Mouse (Mus musculus) lung, embryonic 16.5 days (tissue): ENCODE results near the gene Adck1. TPM values are rescaled to one million over a fixed set of nuclear protein-coding genes. Genes with fewer than 3 reads are reported as not detected.
"Not testable (repeated sequence)": the region's sequence is repeated elsewhere in the genome, so short reads cannot be mapped to it uniquely, and the experiment has no call there.

ENCODE experiments used
- ATAC-seq: fragments of 200-750 bp; cut with Nextera tagmentation; 2 replicates; pipeline ENCODE4 v1.8.0; 2017; ENCODE audit warnings: low read depth, mild to moderate bottlenecking, moderate library complexity
- H3K27ac ChIP-seq: fragments of 300-500 bp; sonication (generic); 2 replicates; pipeline ENCODE4 v1.5.1; 2014; ENCODE audit warnings: mild to moderate bottlenecking, control low read depth, low read length
- H3K27me3 ChIP-seq: fragments of 300-500 bp; sonication (generic); 2 replicates; pipeline ENCODE4 v1.6.1; 2014; ENCODE audit warnings: low read depth, low read length, mixed read lengths; ENCODE audit not compliant: control insufficient read depth, insufficient read depth
- H3K36me3 ChIP-seq: fragments of 300-500 bp; sonication (generic); 2 replicates; pipeline ENCODE4 v1.6.1; 2014; ENCODE audit warnings: low read length; ENCODE audit not compliant: control insufficient read depth, insufficient read depth
- H3K4me1 ChIP-seq: fragments of 300-500 bp; sonication (generic); replicated peaks from 2 replicates; pipeline ENCODE4 v1.6.1; 2014; ENCODE audit warnings: low read length, mixed read lengths; ENCODE audit not compliant: control insufficient read depth, insufficient read depth
- H3K4me2 ChIP-seq: fragments of 300-500 bp; sonication (generic); 2 replicates; pipeline ENCODE4 v1.6.1; 2014; ENCODE audit warnings: low read depth, low read length, control low read depth
- H3K4me3 ChIP-seq: fragments of 300-500 bp; sonication (generic); 2 replicates; pipeline ENCODE4 v1.5.1; 2014; ENCODE audit warnings: mild to moderate bottlenecking, low read length, control low read depth
- H3K9ac ChIP-seq: fragments of 300-500 bp; sonication (generic); 2 replicates; pipeline ENCODE4 v1.6.1; 2014; ENCODE audit warnings: low read length, control low read depth
- H3K9me3 ChIP-seq: fragments of 300-500 bp; sonication (generic); 2 replicates; pipeline ENCODE4 v1.6.1; 2016; ENCODE audit warnings: low read length; ENCODE audit not compliant: control insufficient read depth
- WGBS: fragments of 180-500 bp; shearing (Covaris S2); extraction: QIAGEN DNeasy Blood & Tissue Kit; methylation state at CpG from one replicate; pipeline ENCODE4 v1.1.7; 2014; 5-methylcytosine and 5-hydroxymethylcytosine counted together
- polyA plus RNA-seq: library from polyadenylated mRNA; unstranded; fragments of >200 nt; fragmentation: Nextera tagmentation; extraction: Ambion mirVana; gene quantifications from 2 replicates; pipeline ENCODE4 v1.2.1, GENCODE M21; 2015

Gene Adck1
- polyA plus RNA-seq, 1 experiment from 2014 or later, result 17.1 TPM

- H3K36me3 ChIP-seq, H3K4me2 ChIP-seq, H3K9ac ChIP-seq, H3K9me3 ChIP-seq, H3K4me3 ChIP-seq, H3K4me1 ChIP-seq, H3K27me3 ChIP-seq, H3K27ac ChIP-seq, ATAC-seq: not testable (repeated sequence)
- WGBS, result 80% methylated on average over 4 of the region's 4 CpGs
Measured at GRCm38 (mm10) chr12:88369690-88370089, 9.3 kb downstream of the Adck1 start.

DNA sequence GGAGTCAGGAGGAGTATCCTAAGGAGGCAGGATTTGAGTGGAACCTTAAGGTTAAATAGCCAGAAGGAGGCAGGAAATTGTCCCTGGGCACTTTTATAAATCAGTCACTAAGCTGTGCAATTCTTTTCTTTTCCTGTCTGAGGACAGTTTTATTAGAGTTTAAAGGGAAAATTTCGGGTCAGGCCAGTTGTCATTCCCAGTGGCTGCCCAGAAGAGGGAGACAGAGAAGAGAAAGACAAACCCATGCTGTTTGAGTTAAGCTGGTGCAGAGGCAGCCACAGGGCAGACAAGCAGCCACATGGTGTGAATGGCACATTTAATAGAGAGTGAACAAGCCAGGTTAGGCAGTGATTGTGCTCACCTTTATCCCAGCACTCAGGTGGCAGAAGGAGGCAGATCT lies 10.0 kb downstream of the Adck1 start:
- not testable (repeated sequence) for ATAC-seq, H3K27ac ChIP-seq, H3K27me3 ChIP-seq, H3K4me1 ChIP-seq, H3K9ac ChIP-seq, H3K36me3 ChIP-seq, H3K9me3 ChIP-seq, H3K4me2 ChIP-seq, H3K4me3 ChIP-seq
- 0% methylated on average over 1 of the region's 1 CpGs for WGBS

GRCm38 (mm10) chr12:88372018-88372417 lies 11.7 kb downstream of the Adck1 start:
- Histone ChIP-seq H3K9me3 (no peaks in the 10 kb centered on the region), H3K27me3 (no peaks in the 10 kb centered on the region), H3K4me1 (no peaks in the 10 kb centered on the region), H3K4me2 (no peak overlapping the region), H3K9ac (no peak overlapping the region), H3K27ac (no peak overlapping the region), H3K36me3 (no peaks in the 10 kb centered on the region), H3K4me3 (no peak overlapping the region)
- WGBS, result 66% methylated on average over 5 of the region's 5 CpGs
- ATAC-seq, result no peak

DNA sequence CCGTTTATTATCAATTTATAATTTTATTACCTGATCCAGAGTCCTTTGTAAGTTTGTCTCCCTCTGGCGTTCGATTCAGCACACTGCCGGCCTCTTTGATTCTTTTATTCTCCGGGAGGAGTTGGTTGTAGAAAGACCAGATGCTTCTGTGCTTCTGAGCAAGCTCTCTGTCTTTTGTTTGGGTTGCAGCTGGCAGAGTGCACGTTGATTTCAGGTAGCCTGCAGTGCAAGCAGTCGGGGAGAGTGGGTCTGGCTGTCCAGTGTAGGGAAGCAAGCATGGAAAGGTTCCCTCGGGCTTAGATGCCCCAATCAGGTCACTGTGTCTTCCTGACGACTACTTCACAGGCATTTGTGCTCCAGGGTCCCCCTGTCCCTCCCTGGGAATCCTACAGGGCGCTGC lies 16.5 kb downstream of the Adck1 start:
- ATAC-seq, result no peak
- no peaks in the 10 kb centered on the region for H3K9me3 ChIP-seq
- H3K27me3 ChIP-seq, result no peaks in the 10 kb centered on the region
- no peak overlapping the region for H3K4me2 ChIP-seq
- no peak overlapping the region for H3K27ac ChIP-seq
- WGBS, result 38% methylated on average over 10 of the region's 10 CpGs
- no peaks in the 10 kb centered on the region for H3K36me3 ChIP-seq
- H3K4me1 ChIP-seq, result no peaks in the 10 kb centered on the region
- H3K9ac ChIP-seq, result no peak overlapping the region
- H3K4me3 ChIP-seq, result no peak overlapping the region

- Histone ChIP-seq H3K27me3 (no peaks in the 10 kb centered on the region), H3K4me1 (no peaks in the 10 kb centered on the region), H3K4me2 (no peak overlapping the region), H3K9me3 (no peaks in the 10 kb centered on the region), H3K9ac (no peak overlapping the region), H3K36me3 (no peaks in the 10 kb centered on the region), H3K27ac (no peak overlapping the region), H3K4me3 (no peak overlapping the region)
- 89% methylated on average over 2 of the region's 2 CpGs for WGBS
- ATAC-seq, result no peak
Measured at GRCm38 (mm10) chr12:88378256-88378655, 17.9 kb downstream of the Adck1 start.

DNA sequence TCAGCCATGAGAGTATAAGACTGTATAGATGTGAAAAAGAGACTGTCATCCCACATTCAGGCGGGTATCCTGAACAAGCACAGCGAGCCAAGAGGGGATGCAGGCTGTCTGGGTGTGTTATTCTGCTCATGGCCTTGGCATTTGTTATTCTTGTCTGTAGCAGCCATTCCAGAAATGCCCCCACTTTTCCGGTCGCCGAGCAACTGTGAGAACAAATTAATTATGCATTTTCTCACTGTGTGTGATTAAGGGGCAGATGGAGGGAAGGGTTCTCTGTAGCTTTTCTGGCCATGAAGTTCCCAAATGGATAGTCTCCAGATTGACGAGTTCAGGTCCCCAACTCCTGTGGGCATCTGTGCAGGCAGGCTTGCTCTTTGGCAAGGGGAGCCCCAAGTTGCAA lies 28.5 kb downstream of the Adck1 start:
- Histone ChIP-seq H3K9me3 (no peaks in the 10 kb centered on the region), H3K9ac (no peak overlapping the region), H3K27ac (no peak overlapping the region), H3K4me2 (no peak overlapping the region), H3K4me1 (no peaks in the 10 kb centered on the region), H3K36me3 (no peaks in the 10 kb centered on the region), H3K27me3 (no peaks in the 10 kb centered on the region), H3K4me3 (no peak overlapping the region)
- ATAC-seq, result no peak
- 79% methylated on average over 6 of the region's 6 CpGs for WGBS

- H3K9me3 ChIP-seq, result no peaks in the 10 kb centered on the region
- ATAC-seq, result no peak
- WGBS, result 74% methylated on average over 1 of the region's 1 CpGs
Measured at GRCm38 (mm10) chr12:88398658-88399057, 38.3 kb downstream of the Adck1 start.

GRCm38 (mm10) chr12:88403541-88403940 lies 43.2 kb downstream of the Adck1 start:
- WGBS, result 62% methylated on average over 5 of the region's 5 CpGs

More at GRCm38 (mm10) chr12:88398658-88399057, 38.3 kb downstream of the Adck1 start:
- H3K27ac ChIP-seq, result no peak overlapping the region
- H3K9ac ChIP-seq, result no peak overlapping the region
- no peaks in the 10 kb centered on the region for H3K4me1 ChIP-seq
- H3K4me3 ChIP-seq, result no peak overlapping the region
- no peaks in the 10 kb centered on the region for H3K27me3 ChIP-seq
- H3K36me3 ChIP-seq, result no peaks in the 10 kb centered on the region
- H3K4me2 ChIP-seq, result no peak overlapping the region

GRCm38 (mm10) chr12:88405113-88405512 lies 44.8 kb downstream of the Adck1 start:
- H3K4me1 ChIP-seq, result no peaks in the 10 kb centered on the region
- no peak overlapping the region for H3K9ac ChIP-seq
- WGBS, result 32% methylated on average over 2 of the region's 2 CpGs
- H3K27ac ChIP-seq, result no peak overlapping the region
- no peak overlapping the region for H3K4me2 ChIP-seq
- no peak overlapping the region for H3K4me3 ChIP-seq
- no peaks in the 10 kb centered on the region for H3K9me3 ChIP-seq
- no peaks in the 10 kb centered on the region for H3K36me3 ChIP-seq
- ATAC-seq, result no peak
- H3K27me3 ChIP-seq, result no peaks in the 10 kb centered on the region

More at GRCm38 (mm10) chr12:88403541-88403940, 43.2 kb downstream of the Adck1 start:
- no peak for ATAC-seq
- H3K4me1 ChIP-seq, result no peaks in the 10 kb centered on the region
- no peak overlapping the region for H3K27ac ChIP-seq
- no peak overlapping the region for H3K4me3 ChIP-seq
- H3K9ac ChIP-seq, result no peak overlapping the region
- H3K36me3 ChIP-seq, result no peaks in the 10 kb centered on the region
- no peaks in the 10 kb centered on the region for H3K9me3 ChIP-seq
- H3K27me3 ChIP-seq, result no peaks in the 10 kb centered on the region
- H3K4me2 ChIP-seq, result no peak overlapping the region

- ATAC-seq, result no peak
- 92% methylated on average over 4 of the region's 4 CpGs for WGBS
- H3K4me2 ChIP-seq, result no peak overlapping the region
Measured at GRCm38 (mm10) chr12:88407996-88408322, 47.6 kb downstream of the Adck1 start.

More at GRCm38 (mm10) chr12:88407996-88408322, 47.6 kb downstream of the Adck1 start:
- Histone ChIP-seq H3K9me3 (no peaks in the 10 kb centered on the region), H3K36me3 (no peaks in the 10 kb centered on the region), H3K27ac (no peak overlapping the region), H3K4me3 (no peak overlapping the region), H3K27me3 (no peaks in the 10 kb centered on the region), H3K4me1 (no peaks in the 10 kb centered on the region), H3K9ac (no peak overlapping the region)
